Mouse (Mus musculus) myocyte (in vitro differentiated cells): ENCODE data around the gene Gpr156. TPM values are rescaled to one million over a fixed set of nuclear protein-coding genes. Genes with fewer than 3 reads are reported as not detected.

ENCODE experiments used
- H3K27me3 ChIP-seq: one replicate; pipeline ENCODE4 v1.6.1; 2011; ENCODE audit not compliant: control insufficient read depth, insufficient read depth, insufficient read length
- H3K36me3 ChIP-seq: one replicate; pipeline ENCODE4 v1.6.1; 2011; ENCODE audit not compliant: control insufficient read depth, insufficient read depth
- H3K4me2 ChIP-seq: one replicate; pipeline ENCODE4 v1.6.1; 2011; ENCODE audit warnings: low read depth, control low read depth
- H3K4me3 ChIP-seq: one replicate; pipeline ENCODE4 v1.5.1; 2011; ENCODE audit warnings: mild to moderate bottlenecking, control low read depth, moderate library complexity
- H3K79me2 ChIP-seq: one replicate; pipeline ENCODE4 v1.6.1; 2011; ENCODE audit not compliant: control insufficient read depth, insufficient read depth
- H3ac ChIP-seq: one replicate; pipeline ENCODE4 v1.6.1; 2011; ENCODE audit not compliant: control insufficient read depth, insufficient read length
- CEBPB ChIP-seq: IDR thresholded peaks from 2 replicates; pipeline ENCODE4 v1.6.1; 2011; ENCODE audit warnings: mild to moderate bottlenecking, moderate library complexity; ENCODE audit not compliant: poor library complexity, insufficient read depth, severe bottlenecking
- E2F4 ChIP-seq: IDR thresholded peaks from one replicate; pipeline ENCODE4 v1.6.1; 2011; ENCODE audit warnings: mild to moderate bottlenecking, control low read depth, moderate library complexity; ENCODE audit not compliant: insufficient read depth
- MAX ChIP-seq: IDR thresholded peaks from one replicate; pipeline ENCODE4 v1.6.1; 2011; ENCODE audit warnings: low read depth, mild to moderate bottlenecking, control low read depth
- MYOD1 ChIP-seq, 3 experiments: IDR thresholded peaks; one replicate each; pipeline ENCODE4 v1.6.1; 2011; ENCODE audit warnings: control low read depth in 2 of 3, low read depth in 2 of 3, mild to moderate bottlenecking in 2 of 3, moderate library complexity in 1 of 3; ENCODE audit not compliant: insufficient read length in 2 of 3, control insufficient read depth in 1 of 3
- MYOG ChIP-seq, 3 experiments: IDR thresholded peaks; one replicate each; pipeline ENCODE4 v1.6.1; 2011; ENCODE audit warnings: control low read depth in 2 of 3, low read depth in 2 of 3, mild to moderate bottlenecking in 2 of 3; ENCODE audit not compliant: insufficient read length in 2 of 3, control insufficient read depth in 1 of 3, insufficient read depth in 1 of 3
- POLR2A ChIP-seq: IDR thresholded peaks from one replicate; pipeline ENCODE4 v1.6.1; 2011; ENCODE audit warnings: low read depth, mild to moderate bottlenecking, control low read depth, moderate library complexity; ENCODE audit not compliant: insufficient read length
- POLR2AphosphoS2 ChIP-seq: IDR thresholded peaks from one replicate; pipeline ENCODE4 v1.6.1; 2011; ENCODE audit warnings: low read depth, control low read depth; ENCODE audit not compliant: insufficient read length
- REST ChIP-seq: IDR thresholded peaks from one replicate; pipeline ENCODE4 v1.6.1; 2011; ENCODE audit warnings: mild to moderate bottlenecking, control low read depth, moderate library complexity; ENCODE audit not compliant: insufficient read depth, insufficient read length
- SRF ChIP-seq: IDR thresholded peaks from one replicate; pipeline ENCODE4 v1.6.1; 2011; ENCODE audit warnings: low read depth; ENCODE audit not compliant: control insufficient read depth, insufficient read length
- TCF12 ChIP-seq: IDR thresholded peaks from one replicate; pipeline ENCODE4 v1.6.1; 2011; ENCODE audit warnings: mild to moderate bottlenecking, control low read depth; ENCODE audit not compliant: poor library complexity, insufficient read depth, severe bottlenecking
- TCF3 ChIP-seq: IDR thresholded peaks from one replicate; pipeline ENCODE4 v1.6.1; 2011; ENCODE audit warnings: low read depth, control low read depth; ENCODE audit not compliant: insufficient read length
- USF1 ChIP-seq: IDR thresholded peaks from one replicate; pipeline ENCODE4 v1.6.1; 2011; ENCODE audit warnings: low read depth, mild to moderate bottlenecking, control low read depth, moderate library complexity
- polyA plus RNA-seq: library from polyadenylated mRNA; unstranded; fragments of >200 nt; fragmentation: generic; extraction: Trizol; gene quantifications from one replicate; pipeline ENCODE4 v1.2.1, GENCODE M21; 2012; ENCODE audit warnings: missing spikeins

Gpr156 gene
- polyA plus RNA-seq, 1 experiment, result 0.06 TPM

DNA sequence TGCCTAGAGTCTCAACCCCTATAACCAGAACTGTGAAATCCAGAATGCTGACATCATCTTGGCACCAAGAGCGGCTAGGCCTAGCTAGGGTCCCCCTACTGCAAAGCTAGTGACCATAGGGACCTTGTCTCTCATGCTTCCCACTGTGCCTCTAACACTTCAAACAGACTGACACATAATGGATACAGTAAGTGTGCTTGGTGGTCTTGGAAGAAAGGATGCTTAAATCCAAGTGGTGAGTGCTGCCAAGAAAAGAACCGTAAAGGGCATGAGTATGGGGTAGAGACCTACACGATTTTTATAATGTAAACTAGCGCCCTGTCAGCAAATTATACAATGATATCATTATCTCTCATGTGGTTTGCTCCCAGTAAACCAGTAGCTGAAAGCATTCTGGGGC, 32.1 kb downstream of the Gpr156 start:
- no peaks in the 10 kb centered on the region for H3K79me2 ChIP-seq
- no peak overlapping the region for H3K4me3 ChIP-seq
- H3ac ChIP-seq, result no peak overlapping the region
- H3K36me3 ChIP-seq, result no peaks in the 10 kb centered on the region
- no peak overlapping the region for H3K4me2 ChIP-seq
- no peaks in the 10 kb centered on the region for H3K27me3 ChIP-seq
- TF ChIP-seq POLR2AphosphoS2, result no peak
- TF ChIP-seq TCF3, result no peak
- TF ChIP-seq MYOD1 (IDR thresholded peaks at IDR 0.05; ENCODE audit: control insufficient read depth in 1 of 3, insufficient read length in 2 of 3, low read depth in 2 of 3), result no peak
- TF ChIP-seq TCF12, result no peak

DNA sequence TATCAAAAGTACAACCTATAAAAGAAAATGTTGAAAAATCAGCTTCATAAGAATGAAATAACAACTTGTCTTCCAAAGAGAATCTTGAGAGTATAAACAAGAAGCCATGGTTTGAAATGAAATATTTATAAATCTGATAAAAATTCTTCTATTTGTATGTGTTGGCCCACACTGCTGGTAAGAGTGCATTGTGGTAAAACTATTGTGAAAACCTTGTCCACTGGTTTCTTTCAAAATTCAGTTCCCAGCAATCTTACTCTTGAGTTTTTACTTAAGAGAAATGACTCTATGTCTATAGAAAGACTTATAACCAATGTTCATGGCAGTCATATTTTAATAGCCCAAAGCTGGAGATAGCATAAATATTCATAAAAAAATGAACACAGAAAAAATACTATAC, 34.9 kb downstream of the Gpr156 start:
- Histone ChIP-seq H3K36me3 (no peaks in the 10 kb centered on the region), H3K79me2 (no peaks in the 10 kb centered on the region), H3K27me3 (no peaks in the 10 kb centered on the region), H3K4me2 (no peak overlapping the region), H3K4me3 (no peak overlapping the region), H3ac (no peak overlapping the region)
- TF ChIP-seq POLR2AphosphoS2 (no peak), MYOG (IDR thresholded peaks at IDR 0.05; ENCODE audit: control insufficient read depth in 1 of 3, insufficient read depth in 1 of 3, insufficient read length in 2 of 3, low read depth in 2 of 3) (no peak), TCF3 (no peak)

GRCm38 (mm10) chr16:37953186-37953585, 36.9 kb downstream of the Gpr156 start:
- H3K27me3 ChIP-seq, result no peaks in the 10 kb centered on the region
- TF ChIP-seq MYOG (IDR thresholded peaks at IDR 0.05; ENCODE audit: control insufficient read depth in 1 of 3, insufficient read depth in 1 of 3, insufficient read length in 2 of 3, low read depth in 2 of 3), result no peak
- no peak for TF ChIP-seq SRF
- TF ChIP-seq E2F4, result no peak
- no peak for TF ChIP-seq TCF3
- no peak overlapping the region for H3ac ChIP-seq
- no peak overlapping the region for H3K4me3 ChIP-seq
- no peaks in the 10 kb centered on the region for H3K79me2 ChIP-seq
- H3K4me2 ChIP-seq, result no peak overlapping the region
- no peaks in the 10 kb centered on the region for H3K36me3 ChIP-seq

DNA sequence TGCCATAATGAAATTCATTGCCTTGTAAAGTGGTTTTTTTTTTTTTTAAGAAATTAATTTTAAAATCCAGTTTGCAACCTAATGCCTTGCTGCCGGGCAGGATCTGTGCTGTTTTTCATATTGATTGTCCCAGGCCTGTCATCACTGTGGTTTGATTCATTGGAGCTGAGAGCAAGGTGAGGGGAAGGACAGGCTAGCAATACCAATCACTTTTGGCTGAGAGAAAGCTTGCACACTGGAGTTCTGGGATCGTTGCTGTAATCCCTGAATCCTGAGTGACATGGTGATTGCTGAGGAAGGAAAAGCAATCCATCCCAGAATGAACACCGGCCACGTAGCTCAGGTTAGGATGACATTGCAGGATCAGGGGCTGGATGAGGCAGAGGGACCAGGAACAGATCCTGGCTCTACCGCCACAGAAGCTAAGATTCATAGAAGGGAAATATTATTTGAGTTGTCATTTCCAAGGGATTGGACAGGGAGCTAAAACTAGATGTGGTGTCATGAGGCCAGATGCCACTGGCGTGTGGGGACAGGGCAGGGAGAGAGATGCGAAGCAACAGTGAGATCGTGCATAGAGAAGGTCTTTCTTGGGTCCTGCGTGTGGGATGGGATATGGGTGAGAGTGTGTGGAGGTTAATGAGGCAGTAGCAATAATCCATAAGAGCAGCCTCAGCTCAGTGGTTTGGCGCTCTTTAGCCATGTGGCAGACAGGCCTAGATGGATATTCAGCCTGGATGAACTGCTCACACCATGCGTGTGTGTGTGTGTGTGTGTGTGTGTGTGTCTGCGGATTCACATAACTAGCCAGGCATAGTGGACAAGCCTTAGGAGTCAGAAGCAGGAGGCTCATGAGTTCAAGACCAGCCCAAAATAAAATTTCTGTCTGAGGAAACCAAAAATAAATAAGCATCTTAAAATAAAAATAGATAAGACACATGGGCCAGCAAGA, 38.0 kb downstream of the Gpr156 start:
- Histone ChIP-seq H3K4me2 (no peak overlapping the region), H3K4me3 (no peak overlapping the region), H3K27me3 (no peaks in the 10 kb centered on the region), H3ac (no peak overlapping the region), H3K79me2 (no peaks in the 10 kb centered on the region), H3K36me3 (no peaks in the 10 kb centered on the region)
- TF ChIP-seq MYOG (IDR thresholded peaks at IDR 0.05; ENCODE audit: control insufficient read depth in 1 of 3, insufficient read depth in 1 of 3, insufficient read length in 2 of 3, low read depth in 2 of 3) (no peak), CEBPB (no peak), MYOD1 (IDR thresholded peaks at IDR 0.05; ENCODE audit: control insufficient read depth in 1 of 3, insufficient read length in 2 of 3, low read depth in 2 of 3) (no peak), TCF12 (no peak), E2F4 (no peak), MAX (no peak), POLR2AphosphoS2 (no peak), USF1 (no peak), TCF3 (no peak), REST (no peak), SRF (no peak), POLR2A (no peak)

- TF ChIP-seq POLR2AphosphoS2, result no peak
- TF ChIP-seq POLR2A, result no peak
- TF ChIP-seq E2F4, result no peak
- no peak for TF ChIP-seq REST
- TF ChIP-seq MAX, result no peak
- no peak for TF ChIP-seq MYOG (IDR thresholded peaks at IDR 0.05; ENCODE audit: control insufficient read depth in 1 of 3, insufficient read depth in 1 of 3, insufficient read length in 2 of 3, low read depth in 2 of 3)
- TF ChIP-seq MYOD1 (IDR thresholded peaks at IDR 0.05; ENCODE audit: control insufficient read depth in 1 of 3, insufficient read length in 2 of 3, low read depth in 2 of 3), result no peak
- no peak for TF ChIP-seq USF1
- H3ac ChIP-seq, result no peak overlapping the region
- no peak overlapping the region for H3K4me2 ChIP-seq
- H3K36me3 ChIP-seq, result no peaks in the 10 kb centered on the region
- no peaks in the 10 kb centered on the region for H3K27me3 ChIP-seq
- H3K79me2 ChIP-seq, result no peaks in the 10 kb centered on the region
- no peak overlapping the region for H3K4me3 ChIP-seq
Observed at GRCm38 (mm10) chr16:37955336-37955917, 39.1 kb downstream of the Gpr156 start.
